ENCODE assay signal across 26 mouse cellular contexts in the genomic region with DNA sequence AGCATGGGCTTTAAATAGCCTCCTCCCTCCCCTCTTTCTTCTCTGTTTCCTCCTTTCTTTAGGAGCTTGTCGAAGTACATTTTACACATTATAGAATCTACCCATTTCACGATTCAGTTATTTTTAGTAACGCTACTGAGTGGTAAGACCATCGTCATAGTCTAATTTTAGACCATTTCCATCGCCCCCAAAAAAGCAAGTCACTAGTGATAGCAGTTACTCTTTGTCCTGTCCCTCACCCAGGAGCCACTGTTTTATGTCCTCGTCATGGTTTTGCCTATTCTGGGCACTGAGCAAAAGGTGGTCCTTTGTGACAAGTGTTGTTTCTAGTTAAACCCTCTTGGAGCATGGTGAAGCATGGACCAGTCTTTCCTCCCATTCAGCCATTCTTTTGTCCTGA. TPM values are rescaled to one million over a fixed set of nuclear protein-coding genes. Genes with fewer than 3 reads are reported as not detected.
DNase-seq lines count a peak whose midpoint lies in the region; ATAC-seq and TF ChIP-seq lines count a peak whose summit lies in the region.
"Had no signal": no experiment of that assay in that cellular context is flagged by ENCODE, and none has a peak within 500 bp of the region (broad histone marks: within the 10 kb centered on the region; RNA-seq: fewer than 3 reads in every experiment).

No protein-coding gene starts in this region.

- peaks cover 20% of the 10 kb centered on the region for H3K27me3 ChIP-seq in heart, embryonic 13.5 days (replicated peaks)

- no peak for TF ChIP-seq CTCF in left cerebral cortex, adult 2 months (IDR thresholded peaks at IDR 0.05)
- TF ChIP-seq CTCF in cortical plate, adult 2 months (IDR thresholded peaks at IDR 0.05; ENCODE audit: extremely low read depth, insufficient read depth, low read length): no peak

- WGBS in heart, embryonic 13.5 days: 21% methylated on average over 6 of the region's 6 CpGs

- H3K36me3 ChIP-seq in heart, embryonic 13.5 days: no peaks in the 10 kb centered on the region; the same call in 1 of the 2 replicates
- H3K36me3 ChIP-seq: forebrain, embryonic 10.5 days; limb, embryonic 12.5 days; midbrain, embryonic 15.5 days; neural tube, embryonic 13.5 days; stomach, embryonic 15.5 days had no signal

- H3K9ac ChIP-seq in heart, embryonic 13.5 days: peak overlapping the region; percentile 65
- H3K9ac ChIP-seq: limb, embryonic 12.5 days; liver, postnatal 0 days; midbrain, embryonic 15.5 days; neural tube, embryonic 13.5 days; stomach, embryonic 15.5 days had no signal

- peaks cover 83% of the 10 kb centered on the region for H3K4me1 ChIP-seq in heart, embryonic 13.5 days
- H3K4me1 ChIP-seq in cortical plate, adult 2 months (ENCODE audit: control insufficient read depth, insufficient read depth, low read length): peaks cover 23% of the 10 kb centered on the region

- DNase-seq in frontal cortex, postnatal 14 days (ENCODE audit: low spot score in 2 of 2): no peak
- DNase-seq in heart, postnatal 25 days (ENCODE audit: low spot score): no peak
- DNase-seq in left cerebral cortex, adult 2 months (ENCODE audit: extremely low spot score in 1 of 2, low spot score in 2 of 2): no peak
- DNase-seq in left cerebral cortex, postnatal 10 days (ENCODE audit: extremely low spot score in 1 of 2, low spot score in 2 of 2): no peak
- DNase-seq in spleen, adult 18-20 months: no peak
- DNase-seq: adrenal gland, postnatal 14 days; gastrocnemius, postnatal 10 days; kidney, postnatal 25 days; liver, postnatal 0 days; thymus, postnatal 25 days had no signal

- H3K4me2 ChIP-seq in heart, embryonic 13.5 days: peak overlapping the region; percentile 52
- H3K4me2 ChIP-seq: limb, embryonic 12.5 days; liver, embryonic 11.5 days; midbrain, embryonic 15.5 days; neural tube, embryonic 13.5 days; stomach, embryonic 15.5 days had no signal

- peak; percentile 10; the same call in 1 of the 2 replicates for ATAC-seq in frontal cortex, adult (ENCODE audit: low TSS enrichment)
- peak; percentile 43; the same call in 1 of the 2 replicates for ATAC-seq in heart, embryonic 13.5 days (ENCODE audit: extremely low read depth, insufficient number of reproducible peaks, low FRiP score, low TSS enrichment)
- ATAC-seq: hindbrain, postnatal 0 days; intestine, embryonic 16.5 days; liver, postnatal 0 days; lung, postnatal 0 days; midbrain, embryonic 15.5 days had no signal

- intact Hi-C loops in heart, postnatal 25 days (cut with DNase I): no loop called here
- intact Hi-C loops in left cerebral cortex, adult 2 months (cut with DNase I): no loop called here
- intact Hi-C loops in left cerebral cortex, postnatal 10 days (cut with DNase I): no loop called here

- peak overlapping the region; percentile 89 for H3K27ac ChIP-seq in heart, embryonic 13.5 days (replicated peaks)
- H3K27ac ChIP-seq in left cerebral cortex, adult 2 months: peak overlapping the region; percentile 63
- H3K27ac ChIP-seq in cortical plate, adult 2 months (ENCODE audit: insufficient read depth, low read length): peak overlapping the region; percentile 34; the same call in 1 of the 2 replicates
- H3K27ac ChIP-seq: forebrain, embryonic 10.5 days; hindbrain, postnatal 0 days; layer of hippocampus, adult 2 months; limb, embryonic 12.5 days; midbrain, embryonic 15.5 days; neural tube, embryonic 13.5 days; stomach, embryonic 15.5 days had no signal

- no peak for TF ChIP-seq POLR2A in cortical plate, adult 2 months (IDR thresholded peaks at IDR 0.05; ENCODE audit: extremely low read depth, insufficient read depth, low read length)

- H3K4me3 ChIP-seq in heart, embryonic 13.5 days: no peak overlapping the region
- H3K4me3 ChIP-seq in left cerebral cortex, adult 2 months: no peak overlapping the region
- H3K4me3 ChIP-seq in cortical plate, adult 2 months (ENCODE audit: insufficient read depth, low read length): no peak overlapping the region
- H3K4me3 ChIP-seq: forebrain, embryonic 10.5 days; layer of hippocampus, adult 2 months; limb, embryonic 12.5 days; midbrain, embryonic 15.5 days; myocyte; neural tube, embryonic 13.5 days; stomach, embryonic 15.5 days had no signal

- H3K9me3 ChIP-seq in heart, embryonic 13.5 days: no peaks in the 10 kb centered on the region
- H3K9me3 ChIP-seq: limb, embryonic 12.5 days; midbrain, embryonic 15.5 days; neural tube, embryonic 13.5 days; stomach, embryonic 15.5 days had no signal

RNA-seq across cellular contexts. Expression of a gene that starts 6.0 kb away (rescaled TPM):
- 8.2 and 10.6 TPM in 2 replicates for polyA plus RNA-seq in heart, embryonic 13.5 days (2015; fragmentation: Nextera tagmentation; extraction: Ambion mirVana)
- 10 to 100 TPM; 11.5 to 16.7 TPM for total RNA-seq in heart, postnatal 25 days (2021)
- 100 to 1,000 TPM; 234 to 249 TPM for total RNA-seq in left cerebral cortex, adult 2 months (2021)
- 100 to 1,000 TPM; 105 TPM for total RNA-seq in left cerebral cortex, postnatal 10 days (2021)
- polyA plus RNA-seq in cortical plate, adult 2 months (2012; rRNA removed): 144 and 149 TPM in 2 replicates

RNA-seq across cellular contexts. Expression of a gene that starts 18.6 kb away (rescaled TPM):
- 29.2 and 31.0 TPM in 2 replicates for polyA plus RNA-seq in heart, embryonic 13.5 days (2015; fragmentation: Nextera tagmentation; extraction: Ambion mirVana)
- 10 to 100 TPM; 35.4 to 36.4 TPM for total RNA-seq in heart, postnatal 25 days (2021)
- total RNA-seq in left cerebral cortex, adult 2 months (2021): 10 to 100 TPM; 33.5 to 38.5 TPM
- total RNA-seq in left cerebral cortex, postnatal 10 days (2021): 10 to 100 TPM; 32.4 to 36.1 TPM
- 35.5 and 36.6 TPM in 2 replicates for polyA plus RNA-seq in cortical plate, adult 2 months (2012; rRNA removed)

RNA-seq across cellular contexts. Expression of a gene that starts 57.3 kb away (rescaled TPM):
- not detected in 2 replicates for polyA plus RNA-seq in heart, embryonic 13.5 days (2015; fragmentation: Nextera tagmentation; extraction: Ambion mirVana)
- total RNA-seq in heart, postnatal 25 days (2021): not detected
- total RNA-seq in left cerebral cortex, adult 2 months (2021): 1 to 10 TPM in 1 of 2 experiments, under 1 TPM in 1; 0.68 to 1.0 TPM
- total RNA-seq in left cerebral cortex, postnatal 10 days (2021): under 1 TPM; 0.39 to 0.61 TPM
- 0.57 and 0.69 TPM in 2 replicates for polyA plus RNA-seq in cortical plate, adult 2 months (2012; rRNA removed)
- total RNA-seq: gastrocnemius, postnatal 10 days; hematopoietic stem cell, adult 5-6 weeks had no signal
- polyA plus RNA-seq: limb, embryonic 12.5 days; liver, postnatal 0 days; macrophage; myocyte had no signal

Comparison
In these comparisons a context has a peak if more than half of its experiments do, and no peak if none do; other contexts are left out.
1. H3K27ac ChIP-seq: peak in every context shown above with its lines; median percentile 89 in heart, embryonic 13.5 days; 63 in left cerebral cortex, adult 2 months; 34 in cortical plate, adult 2 months.
2. RNA of a gene that starts 6.0 kb away (total RNA-seq): 234 to 249 TPM in left cerebral cortex, adult 2 months and 105 TPM in left cerebral cortex, postnatal 10 days; 11.5 to 16.7 TPM in heart, postnatal 25 days; every median in the first group is over 4 times any median in the second.